Mouse (Mus musculus) liver (tissue): ENCODE data around the gene Tmem131l.

Experiments
- DNase-seq: peaks from one replicate; pipeline ENCODE4 v3.0.0-alpha.2; 2020; ENCODE audit warnings: mixed read lengths

Tmem131l gene

GRCm38 (mm10) chr3:83849341-83849740 lies 190.6 kb downstream of the Tmem131l start:
- no peak for DNase-seq
